Mouse (Mus musculus) MEL (cell line): ENCODE results near the gene Neu1. TPM values are rescaled to one million over a fixed set of nuclear protein-coding genes. Genes with fewer than 3 reads are reported as not detected.

Experiments used
- DNase-seq: peaks from one replicate; pipeline ENCODE4 v3.0.0; 2011; ENCODE audit warnings: low read depth, low spot score
- H3K27ac ChIP-seq: 2 replicates; pipeline ENCODE4 v1.5.1; 2012; ENCODE audit warnings: low read depth, mild to moderate bottlenecking, control low read depth, low read length, moderate library complexity; ENCODE audit not compliant: control insufficient read depth
- H3K27me3 ChIP-seq, 2 experiments: fragments of 150-350 bp in 1 of 2; sonication (generic) in 1 of 2; 2 replicates each; pipeline ENCODE4 v1.6.1; 2012; ENCODE audit warnings: low read length in 2 of 2, mild to moderate bottlenecking in 2 of 2, improper control_type of control experiment in 1 of 2, moderate library complexity in 1 of 2; ENCODE audit not compliant: insufficient read depth in 2 of 2, control insufficient read depth in 1 of 2
- H3K36me3 ChIP-seq, 2 experiments: 2 replicates each; pipeline ENCODE4 v1.6.1; 2012 to 2014; ENCODE audit warnings: low read length in 2 of 2, improper control_type of control experiment in 1 of 2, inconsistent platforms in 1 of 2, mild to moderate bottlenecking in 1 of 2; ENCODE audit not compliant: insufficient read depth in 2 of 2, control insufficient read depth in 1 of 2
- H3K4me1 ChIP-seq, 2 experiments: fragments of 150-350 bp in 1 of 2; sonication (generic) in 1 of 2; 2 replicates each; pipeline ENCODE4 v1.6.1; 2012; ENCODE audit warnings: low read length in 2 of 2, improper control_type of control experiment in 1 of 2, mild to moderate bottlenecking in 1 of 2; ENCODE audit not compliant: insufficient read depth in 2 of 2, control insufficient read depth in 1 of 2
- H3K4me3 ChIP-seq, 2 experiments: fragments of 150-350 bp in 1 of 2; sonication (generic) in 1 of 2; 2 replicates each; pipeline ENCODE4 v1.5.1; 2012; ENCODE audit warnings: low read depth in 2 of 2, low read length in 2 of 2, mild to moderate bottlenecking in 2 of 2, moderate library complexity in 2 of 2, control low read depth in 1 of 2, improper control_type of control experiment in 1 of 2; ENCODE audit not compliant: control insufficient read depth in 1 of 2, insufficient read depth in 1 of 2
- H3K79me2 ChIP-seq: 2 replicates; pipeline ENCODE4 v1.6.1; 2012; ENCODE audit warnings: mild to moderate bottlenecking, low read length, moderate library complexity; ENCODE audit not compliant: control insufficient read depth, poor library complexity, insufficient read depth
- H3K9ac ChIP-seq: 2 replicates; pipeline ENCODE4 v1.6.1; 2012; ENCODE audit warnings: low read depth, mild to moderate bottlenecking, control low read depth, low read length, moderate library complexity; ENCODE audit not compliant: control insufficient read depth, poor library complexity, severe bottlenecking
- H3K9me3 ChIP-seq: fragments of 150-350 bp; sonication (generic); replicated peaks from 2 replicates; pipeline ENCODE4 v1.6.1; 2012; ENCODE audit warnings: mild to moderate bottlenecking, low read length, improper control_type of control experiment, moderate library complexity; ENCODE audit not compliant: insufficient read depth
- BHLHE40 ChIP-seq: IDR thresholded peaks from 2 replicates; pipeline ENCODE4 v1.6.1; 2012; ENCODE audit warnings: low read depth, mild to moderate bottlenecking, inconsistent platforms, low read length, improper control_type of control experiment, borderline replicate concordance
- CHD2 ChIP-seq: IDR thresholded peaks from 2 replicates; pipeline ENCODE4 v1.6.1; 2011; ENCODE audit warnings: low read length, improper control_type of control experiment
- CTCF ChIP-seq, 3 experiments: IDR thresholded peaks in 2 of 3; conservative IDR thresholded peaks in 1 of 3; 2 replicates each; pipeline ENCODE4 v1.5.1; 2011 to 2012; ENCODE audit warnings: low read length in 3 of 3, low read depth in 2 of 3, mild to moderate bottlenecking in 2 of 3, improper control_type of control experiment in 1 of 3, inconsistent platforms in 1 of 3, mixed read lengths in 1 of 3, moderate library complexity in 1 of 3; ENCODE audit not compliant: control insufficient read depth in 1 of 3, insufficient read depth in 1 of 3, poor library complexity in 1 of 3, severe bottlenecking in 1 of 3
- ETS1 ChIP-seq: IDR thresholded peaks from 2 replicates; pipeline ENCODE4 v1.6.1; 2012; ENCODE audit warnings: low read depth, mild to moderate bottlenecking, inconsistent platforms, low read length, improper control_type of control experiment, moderate library complexity
- HCFC1 ChIP-seq: IDR thresholded peaks from 2 replicates; pipeline ENCODE4 v1.6.1; 2012; ENCODE audit warnings: low read depth, mild to moderate bottlenecking, inconsistent platforms, low read length, improper control_type of control experiment, moderate library complexity
- JUND ChIP-seq: IDR thresholded peaks from 2 replicates; pipeline ENCODE4 v1.6.1; 2011; ENCODE audit warnings: low read depth, mild to moderate bottlenecking, improper control_type of control experiment, low read length
- MAFK ChIP-seq: IDR thresholded peaks from 2 replicates; pipeline ENCODE4 v1.6.1; 2011; ENCODE audit warnings: low read depth, mild to moderate bottlenecking, low read length, improper control_type of control experiment, borderline replicate concordance
- MEF2A ChIP-seq: IDR thresholded peaks from 2 replicates; pipeline ENCODE4 v1.6.1; 2014; ENCODE audit warnings: low read depth, mild to moderate bottlenecking, inconsistent platforms, low read length, improper control_type of control experiment; ENCODE audit not compliant: poor library complexity, insufficient replicate concordance, severe bottlenecking; ENCODE audit errors: extremely low read depth
- MXI1 ChIP-seq: IDR thresholded peaks from 2 replicates; pipeline ENCODE4 v1.6.1; 2011; ENCODE audit warnings: mild to moderate bottlenecking, low read depth, low read length, improper control_type of control experiment
- MYC ChIP-seq: IDR thresholded peaks from 2 replicates; pipeline ENCODE4 v1.6.1; 2011; ENCODE audit warnings: low read depth, mild to moderate bottlenecking, low read length, improper control_type of control experiment, moderate library complexity
- NELFE ChIP-seq: IDR thresholded peaks from 2 replicates; pipeline ENCODE4 v1.6.1; 2011; ENCODE audit warnings: low read depth, low read length, improper control_type of control experiment
- NRF1 ChIP-seq: IDR thresholded peaks from 2 replicates; pipeline ENCODE4 v1.6.1; 2014; ENCODE audit warnings: low read depth, mild to moderate bottlenecking, inconsistent platforms, low read length, improper control_type of control experiment, moderate library complexity; ENCODE audit not compliant: poor library complexity, insufficient read depth, severe bottlenecking
- POLR2A ChIP-seq, 2 experiments: IDR thresholded peaks; 2 replicates each; pipeline ENCODE4 v1.6.1; 2011 to 2012; ENCODE audit warnings: low read length in 2 of 2, mild to moderate bottlenecking in 2 of 2, control low read depth in 1 of 2, improper control_type of control experiment in 1 of 2, low read depth in 1 of 2, moderate library complexity in 1 of 2; ENCODE audit not compliant: control insufficient read depth in 1 of 2, insufficient read depth in 1 of 2, poor library complexity in 1 of 2
- POLR2AphosphoS2 ChIP-seq: IDR thresholded peaks from 2 replicates; pipeline ENCODE4 v1.6.1; 2011; ENCODE audit warnings: low read length, improper control_type of control experiment
- RAD21 ChIP-seq: IDR thresholded peaks from 2 replicates; pipeline ENCODE4 v1.6.1; 2011; ENCODE audit warnings: mild to moderate bottlenecking, low read depth, low read length, improper control_type of control experiment
- SIN3A ChIP-seq: IDR thresholded peaks from 2 replicates; pipeline ENCODE4 v1.6.1; 2012; ENCODE audit warnings: low read length, improper control_type of control experiment, inconsistent platforms
- SMC3 ChIP-seq: IDR thresholded peaks from 2 replicates; pipeline ENCODE4 v1.6.1; 2011; ENCODE audit warnings: low read depth, low read length, improper control_type of control experiment
- TAL1 ChIP-seq: IDR thresholded peaks from 2 replicates; pipeline ENCODE4 v1.6.1; 2012; ENCODE audit warnings: mild to moderate bottlenecking, inconsistent platforms, low read length, moderate library complexity, mixed read lengths
- TBP ChIP-seq: IDR thresholded peaks from 2 replicates; pipeline ENCODE4 v1.8.0; 2011; ENCODE audit warnings: low read depth, low read length, improper control_type of control experiment
- UBTF ChIP-seq: IDR thresholded peaks from 2 replicates; pipeline ENCODE4 v1.6.1; 2012; ENCODE audit warnings: low read depth, mild to moderate bottlenecking, inconsistent platforms, low read length, improper control_type of control experiment, moderate library complexity, borderline replicate concordance; ENCODE audit not compliant: insufficient read depth
- polyA plus RNA-seq, 2 experiments: library from polyadenylated mRNA; stranded (reverse) in 1 of 2; unstranded in 1 of 2; fragments of >175 nt in 1 of 2; fragments of >200 nt in 1 of 2; gene quantifications; 2 replicates each; pipeline versions ENCODE4 v1.2.1 to v1.2.4; 2012; ENCODE audit warnings: low replicate concordance in 2 of 2, low read depth in 1 of 2; ENCODE audit not compliant: insufficient read length in 2 of 2, insufficient read depth in 1 of 2, missing spikeins in 1 of 2
- total RNA-seq: library from RNA; depleted of rRNA; stranded (reverse); fragments of 300-350 nt; gene quantifications from 2 replicates; pipeline ENCODE4 v1.2.3, GENCODE M21; 2012

Neu1 gene
- total and polyA plus RNA-seq, 3 experiments, result 6.5 to 7.9 TPM; not detected in 1

- H3K27me3 ChIP-seq, result no peaks in the 10 kb centered on the region
- H3K36me3 ChIP-seq, result peaks cover 0 to 6% of the 10 kb centered on the region in 2 experiments; a peak in 2 of 4 replicates
- H3K27ac ChIP-seq, result no peak overlapping the region
- no peaks in the 10 kb centered on the region for H3K4me1 ChIP-seq
- peaks cover 20% of the 10 kb centered on the region for H3K79me2 ChIP-seq
- H3K9ac ChIP-seq, result no peak overlapping the region
- DNase-seq, result no peak
- no peak overlapping the region for H3K4me3 ChIP-seq
- no peak for TF ChIP-seq TBP
- TF ChIP-seq SIN3A, result no peak
- no peak for TF ChIP-seq RAD21
- TF ChIP-seq CHD2, result no peak
- no peak for TF ChIP-seq POLR2AphosphoS2
- TF ChIP-seq HCFC1, result no peak
- no peak for TF ChIP-seq SMC3
- TF ChIP-seq NRF1, result no peak
- no peak for TF ChIP-seq POLR2A (IDR thresholded peaks at IDR 0.05; ENCODE audit: control insufficient read depth in 1 of 2, insufficient read depth in 1 of 2, low read depth in 1 of 2, low read length in 2 of 2, poor library complexity in 1 of 2)
- TF ChIP-seq TAL1, result no peak
- no peaks in the 10 kb centered on the region for H3K9me3 ChIP-seq
Measured at GRCm38 (mm10) chr17:34978239-34978638, 47.2 kb downstream of the Neu1 start.

GRCm38 (mm10) chr17:34979631-34980030 lies 48.6 kb downstream of the Neu1 start:
- no peak overlapping the region for H3K9ac ChIP-seq
- H3K4me3 ChIP-seq, result no peak overlapping the region
- H3K9me3 ChIP-seq, result no peaks in the 10 kb centered on the region
- no peaks in the 10 kb centered on the region; a peak in 1 of 4 replicates for H3K4me1 ChIP-seq
- TF ChIP-seq MYC (no peak), JUND (no peak), MAFK (no peak), BHLHE40 (no peak), NELFE (no peak), ETS1 (no peak), SIN3A (no peak), UBTF (no peak), CTCF (IDR thresholded peaks at IDR 0.05 in 2 of 3, conservative IDR thresholded peaks at IDR 0.05 in 1 of 3; ENCODE audit: control insufficient read depth in 1 of 3, insufficient read depth in 1 of 3, low read depth in 2 of 3, low read length in 3 of 3, poor library complexity in 1 of 3, severe bottlenecking in 1 of 3) (no peak), TAL1 (no peak), POLR2AphosphoS2 (no peak), MEF2A (no peak), MXI1 (no peak)
- H3K36me3 ChIP-seq, result peaks cover 0 to 6% of the 10 kb centered on the region in 2 experiments; a peak in 2 of 4 replicates
- H3K27ac ChIP-seq, result no peak overlapping the region
- peaks cover 30% of the 10 kb centered on the region for H3K79me2 ChIP-seq
- no peak for DNase-seq
- no peaks in the 10 kb centered on the region for H3K27me3 ChIP-seq
